Mouse (Mus musculus) neural tube, embryonic 12.5 days (tissue): ENCODE measurements around the gene Tufm. TPM values are rescaled to one million over a fixed set of nuclear protein-coding genes. Genes with fewer than 3 reads are reported as not detected.
A peak's percentile ranks its signal among the peaks of the same experiment; 100 is the strongest.
"Not testable (repeated sequence)": the region's sequence is repeated elsewhere in the genome, so short reads cannot be mapped to it uniquely, and the experiment has no call there.

Experiments
- ATAC-seq: fragments of 200-750 bp; cut with Nextera tagmentation; 2 replicates; pipeline ENCODE4 v1.8.0; 2017; ENCODE audit warnings: low read depth, mild to moderate bottlenecking, moderate TSS enrichment, moderate library complexity; ENCODE audit not compliant: low FRiP score
- H3K27ac ChIP-seq: fragments of 300-500 bp; sonication (generic); 2 replicates; pipeline ENCODE4 v1.5.1; 2016
- H3K27me3 ChIP-seq: fragments of 300-500 bp; sonication (generic); replicated peaks from 2 replicates; pipeline ENCODE4 v1.6.1; 2016; ENCODE audit warnings: mild to moderate bottlenecking
- H3K36me3 ChIP-seq: fragments of 300-500 bp; sonication (generic); 2 replicates; pipeline ENCODE4 v1.6.1; 2016; ENCODE audit warnings: mild to moderate bottlenecking
- H3K4me1 ChIP-seq: fragments of 300-500 bp; sonication (generic); 2 replicates; pipeline ENCODE4 v1.6.1; 2016
- H3K4me2 ChIP-seq: fragments of 300-500 bp; sonication (generic); replicated peaks from 2 replicates; pipeline ENCODE4 v1.6.1; 2016; ENCODE audit warnings: mild to moderate bottlenecking
- H3K4me3 ChIP-seq: fragments of 300-500 bp; sonication (generic); 2 replicates; pipeline ENCODE4 v1.5.1; 2016
- H3K9ac ChIP-seq: fragments of 300-500 bp; sonication (generic); 2 replicates; pipeline ENCODE4 v1.6.1; 2016; ENCODE audit warnings: mild to moderate bottlenecking
- H3K9me3 ChIP-seq: fragments of 300-500 bp; sonication (generic); 2 replicates; pipeline ENCODE4 v1.6.1; 2016; ENCODE audit warnings: mild to moderate bottlenecking
- WGBS: fragments of 180-500 bp; shearing (Covaris S2); methylation state at CpG from one replicate; pipeline ENCODE4 v1.1.7; 2016; 5-methylcytosine and 5-hydroxymethylcytosine counted together
- polyA plus RNA-seq: library from polyadenylated mRNA; unstranded; fragments of >200 nt; fragmentation: Nextera tagmentation; extraction: Ambion mirVana; gene quantifications from 2 replicates; pipeline ENCODE4 v1.2.1, GENCODE M21; 2016

Tufm gene
- polyA plus RNA-seq, 1 experiment from 2014 or later: 121 TPM

DNA sequence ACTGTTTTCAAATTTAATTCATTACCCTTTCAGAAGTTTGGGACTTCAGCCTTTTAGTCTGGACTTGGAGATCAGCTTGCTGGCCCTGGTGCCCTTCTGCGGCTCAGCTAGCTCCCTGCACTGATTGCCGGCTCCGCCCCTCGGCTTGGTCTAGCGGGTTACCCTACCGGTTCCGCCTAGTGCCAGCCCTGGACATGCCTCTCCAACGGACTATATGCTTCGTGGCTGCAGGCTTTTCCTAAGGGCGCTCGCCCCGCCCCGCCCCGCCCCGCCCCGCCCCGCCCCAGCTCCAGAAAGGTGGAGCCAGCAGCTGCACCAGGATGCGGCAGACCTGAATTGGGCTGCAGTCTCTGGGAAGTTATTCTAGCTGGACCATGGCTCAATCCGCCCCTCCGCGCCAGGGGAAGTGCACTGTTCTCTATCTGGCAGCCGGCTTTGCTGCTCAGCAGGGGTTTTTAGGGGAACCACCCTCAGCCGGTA, 4.7 kb upstream of the Tufm start:
- peak; percentile 54; the same call in 1 of the 2 replicates for ATAC-seq

DNA sequence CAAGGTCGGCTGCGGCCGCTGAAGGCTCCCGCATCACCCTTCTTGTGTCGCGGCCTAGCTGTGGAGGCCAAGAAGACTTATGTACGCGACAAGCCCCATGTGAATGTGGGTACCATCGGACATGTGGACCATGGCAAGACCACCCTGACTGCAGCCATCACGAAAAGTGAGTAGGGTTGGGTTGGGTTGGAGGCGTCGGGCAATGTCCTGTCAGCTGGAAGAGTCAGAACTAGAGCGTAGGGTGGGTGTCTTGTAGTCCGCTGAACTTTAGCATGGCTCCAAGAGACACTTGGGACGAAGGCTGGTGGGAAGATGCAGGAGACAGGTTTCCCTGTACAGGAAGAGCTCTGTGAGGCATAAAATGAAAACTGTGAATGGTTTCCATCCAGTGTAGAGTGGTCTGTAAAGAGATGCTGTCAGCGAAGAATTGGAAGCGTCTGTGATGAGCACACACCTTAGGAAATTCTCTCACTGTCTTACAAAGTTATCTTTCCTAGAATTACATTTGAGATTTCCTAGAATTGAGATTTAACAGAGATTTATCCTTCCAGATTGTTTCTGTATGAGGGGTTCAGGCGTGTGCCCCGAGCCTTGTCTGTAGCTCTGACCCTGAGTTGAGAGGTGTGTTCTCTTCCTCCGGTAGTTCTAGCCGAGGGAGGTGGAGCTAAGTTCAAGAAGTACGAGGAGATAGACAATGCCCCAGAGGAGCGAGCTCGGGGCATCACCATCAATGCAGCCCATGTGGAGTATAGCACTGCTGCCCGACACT, 640 bp downstream of the Tufm start:
- Histone ChIP-seq H3K36me3 (peaks cover 37% of the 10 kb centered on the region), H3K9ac (peak overlapping the region; percentile 57), H3K4me3 (peak overlapping the region; percentile 78), H3K4me2 (peak overlapping the region; percentile 85)
- not testable (repeated sequence) for H3K27me3 ChIP-seq, ATAC-seq, H3K4me1 ChIP-seq, H3K9me3 ChIP-seq, H3K27ac ChIP-seq
- WGBS: 20% methylated on average over 25 of the region's 25 CpGs

More for the DNA sequence above, 4.7 kb upstream of the Tufm start:
- H3K27ac ChIP-seq: no peak overlapping the region
- 0 out of 2 replicates have a peak, but pooled peaks cover 2% of the 10 kb centered on the region for H3K4me1 ChIP-seq
- no peaks in the 10 kb centered on the region for H3K27me3 ChIP-seq
- peak overlapping the region; percentile 56 for H3K4me2 ChIP-seq
- no peaks in the 10 kb centered on the region for H3K9me3 ChIP-seq
- H3K36me3 ChIP-seq: no peaks in the 10 kb centered on the region
- H3K9ac ChIP-seq: peak overlapping the region; percentile 29
- under 1% methylated on average over 23 of the region's 23 CpGs for WGBS
- peak overlapping the region; percentile 18 for H3K4me3 ChIP-seq

DNA sequence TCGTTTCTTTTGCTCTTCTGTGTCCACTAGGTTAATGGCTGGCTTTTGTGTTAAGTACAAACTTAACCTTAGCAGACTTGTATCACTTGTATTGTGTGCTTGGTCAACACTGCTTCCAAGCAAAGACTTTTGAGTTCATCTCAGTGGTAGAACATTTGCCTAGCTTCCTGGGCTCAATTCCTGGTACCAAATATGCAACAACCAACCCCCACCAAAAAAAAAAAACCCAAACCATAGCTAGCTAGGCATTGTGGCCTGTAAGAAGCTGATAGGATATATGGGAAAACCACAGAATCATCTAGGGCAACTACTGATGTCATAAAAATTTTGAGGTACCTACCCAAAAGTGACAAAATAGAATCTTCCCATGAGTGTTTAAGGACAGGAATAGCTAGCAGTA, 3.8 kb downstream of the Tufm start:
- Histone ChIP-seq H3K27ac (no peak overlapping the region), H3K9ac (no peak overlapping the region), H3K4me1 (peaks cover 7% of the 10 kb centered on the region), H3K27me3 (no peaks in the 10 kb centered on the region), H3K9me3 (no peaks in the 10 kb centered on the region), H3K36me3 (peaks cover 69% of the 10 kb centered on the region), H3K4me3 (no peak overlapping the region), H3K4me2 (no peak overlapping the region)
- ATAC-seq: no peak
- 80% methylated on average over 1 of the region's 1 CpGs for WGBS

GRCm38 (mm10) chr7:126491973-126492372, 4.8 kb downstream of the Tufm start:
- Histone ChIP-seq H3K9me3 (no peaks in the 10 kb centered on the region), H3K4me1 (peaks cover 7% of the 10 kb centered on the region), H3K4me2 (no peak overlapping the region), H3K36me3 (peaks cover 79% of the 10 kb centered on the region), H3K27ac (0 out of 2 replicates have a peak overlapping the region, but pooled peaks have one; percentile 12), H3K9ac (no peak overlapping the region), H3K4me3 (0 out of 2 replicates have a peak overlapping the region, but pooled peaks have one; percentile 3), H3K27me3 (no peaks in the 10 kb centered on the region)
- ATAC-seq: no peak
- WGBS: 51% methylated on average over 11 of the region's 11 CpGs

DNA sequence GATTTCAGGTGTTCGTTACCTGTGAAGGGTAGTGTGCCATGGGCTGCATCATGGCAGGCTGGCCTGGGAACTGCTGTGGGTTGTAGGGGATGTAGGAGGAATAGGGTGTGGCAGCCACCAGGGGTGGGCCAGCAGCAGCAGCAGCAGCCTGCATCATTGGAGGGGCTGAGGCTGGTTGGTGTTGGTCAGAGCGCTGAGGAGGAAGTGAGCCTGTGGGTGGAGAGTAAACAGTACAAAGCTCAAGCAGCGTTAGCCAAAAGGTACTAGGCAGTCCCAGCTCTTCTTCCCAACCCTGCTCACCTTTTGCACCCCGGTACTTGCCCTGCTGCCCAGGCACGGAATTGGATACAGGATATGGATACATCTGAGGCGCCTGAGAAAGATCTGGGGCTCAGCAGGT, 7.0 kb downstream of the Tufm start:
- Histone ChIP-seq H3K27ac (no peak overlapping the region), H3K9ac (no peak overlapping the region), H3K9me3 (no peaks in the 10 kb centered on the region), H3K36me3 (peaks cover 96% of the 10 kb centered on the region), H3K4me2 (no peak overlapping the region), H3K4me1 (no peaks in the 10 kb centered on the region; the same call in 1 of the 2 replicates), H3K27me3 (no peaks in the 10 kb centered on the region), H3K4me3 (no peak overlapping the region)
- 95% methylated on average over 6 of the region's 6 CpGs for WGBS
- no peak for ATAC-seq

DNA sequence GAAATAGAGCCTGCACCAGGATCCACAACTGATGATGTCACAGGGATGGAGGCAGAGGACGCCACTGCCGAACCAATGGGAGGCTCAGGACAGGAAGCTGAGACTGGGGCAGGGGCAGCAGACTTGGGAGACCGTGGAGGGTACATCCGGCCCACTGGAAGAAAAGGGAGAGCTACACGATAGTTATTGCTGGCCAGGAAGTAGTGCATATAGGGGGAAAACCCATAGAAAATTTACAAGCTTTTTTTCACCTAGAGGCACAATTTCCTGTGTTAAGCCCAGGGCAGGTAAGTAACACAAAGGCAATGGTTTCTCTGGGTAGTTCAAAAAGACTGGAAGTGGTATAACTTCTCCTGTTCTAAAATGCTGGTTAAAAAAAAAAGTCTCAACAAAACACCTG, 9.3 kb downstream of the Tufm start:
- H3K4me1 ChIP-seq: peaks cover 10% of the 10 kb centered on the region
- peaks cover 97% of the 10 kb centered on the region for H3K36me3 ChIP-seq
- no peak overlapping the region for H3K9ac ChIP-seq
- no peak overlapping the region for H3K4me2 ChIP-seq
- no peaks in the 10 kb centered on the region for H3K9me3 ChIP-seq
- no peak for ATAC-seq
- H3K27me3 ChIP-seq: no peaks in the 10 kb centered on the region
- no peak overlapping the region for H3K4me3 ChIP-seq
- 94% methylated on average over 5 of the region's 5 CpGs for WGBS
- H3K27ac ChIP-seq: no peak overlapping the region

DNA sequence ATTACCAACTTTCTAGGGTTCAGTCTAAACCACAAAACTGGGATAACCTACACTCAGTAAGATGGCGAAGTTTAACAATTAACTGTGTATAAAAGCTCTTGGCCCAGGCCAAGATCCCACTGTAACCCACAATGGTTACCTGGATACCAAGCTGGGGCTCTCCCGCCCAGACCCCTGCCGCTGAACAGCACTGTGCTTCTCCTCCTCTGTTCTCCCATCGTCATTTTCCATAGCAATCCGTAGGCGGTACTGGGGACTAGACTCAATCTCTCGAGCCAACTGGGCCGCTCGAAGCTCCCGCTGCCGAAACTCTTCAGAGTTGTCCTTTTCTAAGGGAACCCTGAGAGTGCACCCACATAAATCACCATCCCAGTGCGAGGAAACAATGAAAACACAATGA, 10.8 kb downstream of the Tufm start:
- Histone ChIP-seq H3K36me3 (peaks cover 83% of the 10 kb centered on the region), H3K9ac (no peak overlapping the region), H3K4me1 (peaks cover 12% of the 10 kb centered on the region), H3K4me2 (no peak overlapping the region), H3K27ac (no peak overlapping the region), H3K27me3 (no peaks in the 10 kb centered on the region), H3K4me3 (no peak overlapping the region), H3K9me3 (no peaks in the 10 kb centered on the region)
- no peak for ATAC-seq
- 88% methylated on average over 12 of the region's 12 CpGs for WGBS

GRCm38 (mm10) chr7:126499416-126499815, 12.3 kb downstream of the Tufm start:
- Histone ChIP-seq H3K27ac (no peak overlapping the region), H3K27me3 (no peaks in the 10 kb centered on the region), H3K4me2 (no peak overlapping the region), H3K9ac (no peak overlapping the region), H3K9me3 (no peaks in the 10 kb centered on the region), H3K4me3 (no peak overlapping the region), H3K4me1 (peaks cover 12% of the 10 kb centered on the region), H3K36me3 (peaks cover 68% of the 10 kb centered on the region)
- ATAC-seq: no peak
- whole genome bisulfite sequencing: 93% methylated on average over 7 of the region's 7 CpGs

DNA sequence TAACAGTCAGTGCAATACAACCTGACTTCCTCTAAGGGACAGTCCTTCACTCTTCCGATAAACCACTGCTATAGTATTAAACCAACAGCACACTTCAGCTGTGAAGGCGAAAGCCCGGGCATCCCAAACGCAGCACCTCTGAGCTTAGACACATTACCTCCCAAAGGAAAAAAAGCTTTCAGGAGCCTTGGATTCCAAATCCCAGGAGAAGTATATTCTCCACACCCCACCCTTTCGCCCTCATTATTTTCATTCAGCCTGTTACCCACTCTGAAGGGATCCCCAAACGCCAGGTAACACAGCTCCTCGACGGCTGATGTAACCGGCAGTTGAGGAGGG, 14.5 kb downstream of the Tufm start:
- H3K4me1 ChIP-seq: peaks cover 12% of the 10 kb centered on the region
- peaks cover 46% of the 10 kb centered on the region for H3K36me3 ChIP-seq
- H3K4me2 ChIP-seq: peak overlapping the region; percentile 83
- WGBS: 4% methylated on average over 9 of the region's 9 CpGs
- no peaks in the 10 kb centered on the region for H3K27me3 ChIP-seq
- peak overlapping the region; percentile 100 for H3K9ac ChIP-seq
- no peak for ATAC-seq
- peak overlapping the region; percentile 91 for H3K27ac ChIP-seq
- peak overlapping the region; percentile 100 for H3K4me3 ChIP-seq
- H3K9me3 ChIP-seq: no peaks in the 10 kb centered on the region

- H3K4me2 ChIP-seq: peak overlapping the region; percentile 83
- peak overlapping the region; percentile 100 for H3K4me3 ChIP-seq
- ATAC-seq: peak; percentile 93
- H3K9me3 ChIP-seq: no peaks in the 10 kb centered on the region
- H3K27ac ChIP-seq: peak overlapping the region; percentile 99
- peak overlapping the region; percentile 100 for H3K9ac ChIP-seq
- H3K4me1 ChIP-seq: peaks cover 12% of the 10 kb centered on the region
- peaks cover 41% of the 10 kb centered on the region for H3K36me3 ChIP-seq
- H3K27me3 ChIP-seq: no peaks in the 10 kb centered on the region
- under 1% methylated on average over 56 of the region's 57 CpGs for WGBS
Observed at GRCm38 (mm10) chr7:126502023-126502741, 15.0 kb downstream of the Tufm start.

DNA sequence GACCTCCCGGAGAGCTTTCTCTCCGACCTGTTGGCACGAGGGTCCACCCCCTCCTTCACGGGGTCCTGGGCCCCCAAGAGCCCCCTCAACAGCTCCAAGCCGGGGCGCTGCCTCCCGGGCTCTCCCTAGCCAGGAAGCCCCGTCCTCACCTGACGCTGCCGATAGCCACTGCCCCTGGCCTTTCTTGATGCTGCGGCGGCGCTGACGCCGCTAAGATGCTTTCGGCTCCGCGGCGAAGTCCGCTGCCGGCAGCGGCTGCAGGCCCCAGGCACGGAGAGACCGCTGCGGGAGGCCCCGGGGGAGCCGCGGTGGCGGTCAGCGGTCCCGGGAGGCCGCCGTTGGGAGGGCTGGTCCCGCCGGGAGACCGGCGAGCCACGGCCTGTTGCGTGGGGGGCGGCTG, 15.6 kb downstream of the Tufm start:
- H3K27me3 ChIP-seq: no peaks in the 10 kb centered on the region
- H3K27ac ChIP-seq: peak overlapping the region; percentile 99
- WGBS: under 1% methylated on average over 40 of the region's 40 CpGs
- H3K9ac ChIP-seq: peak overlapping the region; percentile 100
- ATAC-seq: no peak
- peaks cover 12% of the 10 kb centered on the region for H3K4me1 ChIP-seq
- no peaks in the 10 kb centered on the region for H3K9me3 ChIP-seq
- H3K36me3 ChIP-seq: peaks cover 35% of the 10 kb centered on the region
- peak overlapping the region; percentile 83 for H3K4me2 ChIP-seq
- peak overlapping the region; percentile 100 for H3K4me3 ChIP-seq

- Histone ChIP-seq H3K9ac (peak within 1 kb of the TSS; percentile 100), H3K36me3 (peaks cover 29% of the 10 kb centered on the region), H3K4me1 (peaks cover 12% of the 10 kb centered on the region), H3K27ac (peak within 1 kb of the TSS; percentile 99), H3K27me3 (no peaks in the 10 kb centered on the region), H3K9me3 (no peaks in the 10 kb centered on the region), H3K4me3 (peak within 1 kb of the TSS; percentile 100), H3K4me2 (peak within 1 kb of the TSS; percentile 83)
- ATAC-seq: peak; percentile 84
- WGBS: under 1% methylated on average over 62 of the region's 72 CpGs
Observed at GRCm38 (mm10) chr7:126503273-126503878, 16.2 kb downstream of the Tufm start, which contains the start of gene Atxn2l. Gene Atxn2l (minus strand): TSS chr7:126503437.
